In genomic region chr11:18531264-18532110, GRCm38 (mm10) we compare ENCODE assay signal across 15 mouse cellular contexts.
DNase-seq lines count a peak whose midpoint lies in the region; ATAC-seq lines count a peak whose summit lies in the region.
"Had no signal": no experiment of that assay in that cellular context is flagged by ENCODE, and none has a peak within 500 bp of the region (broad histone marks: within the 10 kb centered on the region; RNA-seq: fewer than 3 reads in every experiment).

No protein-coding gene starts in this region.

- H3K9me3 ChIP-seq in heart, embryonic 12.5 days (replicated peaks) = no peaks in the 10 kb centered on the region
- H3K9me3 ChIP-seq: hindbrain, embryonic 12.5 days; liver, embryonic 15.5 days had no signal

- no peaks in the 10 kb centered on the region for H3K36me3 ChIP-seq in heart, embryonic 12.5 days
- H3K36me3 ChIP-seq: hindbrain, embryonic 12.5 days; liver, embryonic 15.5 days had no signal

- WGBS in heart, embryonic 12.5 days = 57% methylated on average over 2 of the region's 2 CpGs

- no peaks in the 10 kb centered on the region for H3K27me3 ChIP-seq in heart, embryonic 12.5 days (replicated peaks)
- H3K27me3 ChIP-seq: hindbrain, embryonic 12.5 days; liver, embryonic 15.5 days had no signal

- DNase-seq in heart, adult 18-20 months = peak; percentile 2 to 24
- DNase-seq in kidney, postnatal 14 days = peak; percentile 2
- DNase-seq in kidney, adult 18-20 months = no peak
- DNase-seq in adrenal gland, postnatal 36 days = peak; percentile 22 to 32
- DNase-seq in heart, postnatal 4 days = peak; percentile 47
- no peak for DNase-seq in right cerebral cortex, postnatal 4 days
- DNase-seq: cerebellum, adult 11-12 months; forebrain, postnatal 0 days; right cerebral cortex, postnatal 25 days had no signal

- no peak overlapping the region for H3K9ac ChIP-seq in heart, embryonic 12.5 days
- H3K9ac ChIP-seq: forebrain, postnatal 0 days; hindbrain, embryonic 12.5 days; liver, embryonic 15.5 days had no signal

- ATAC-seq in heart, embryonic 12.5 days (ENCODE audit: insufficient number of reproducible peaks, low FRiP score) = no peak
- ATAC-seq: forebrain, postnatal 0 days; midbrain, embryonic 16.5 days had no signal

- no peaks in the 10 kb centered on the region for H3K4me1 ChIP-seq in heart, embryonic 12.5 days (replicated peaks)
- H3K4me1 ChIP-seq: hindbrain, embryonic 12.5 days; liver, embryonic 15.5 days had no signal

- no peak overlapping the region for H3K4me2 ChIP-seq in heart, embryonic 12.5 days
- H3K4me2 ChIP-seq: hindbrain, embryonic 12.5 days; liver, embryonic 15.5 days had no signal

- H3K4me3 ChIP-seq in heart, embryonic 12.5 days = no peak overlapping the region
- H3K4me3 ChIP-seq: erythroblast, embryonic 14.5 days; hindbrain, embryonic 12.5 days; liver, embryonic 15.5 days had no signal

- H3K27ac ChIP-seq in heart, embryonic 12.5 days (ENCODE audit: poor library complexity, severe bottlenecking) = no peak overlapping the region
- H3K27ac ChIP-seq: hindbrain, embryonic 12.5 days; liver, embryonic 15.5 days; macrophage had no signal

Comparison
In these comparisons a context has a peak if more than half of its experiments do, and no peak if none do; other contexts are left out.
1. DNase-seq: peak in heart, adult 18-20 months (2 of 2), kidney, postnatal 14 days (single experiment), adrenal gland, postnatal 36 days (2 of 2) and heart, postnatal 4 days (single experiment); none in kidney, adult 18-20 months (single experiment) and right cerebral cortex, postnatal 4 days (single experiment).